Mouse (Mus musculus) ovary, postnatal 10 days (tissue): Measurements from ENCODE around the gene Ttc25.
"Not testable (repeated sequence)": the region's sequence is repeated elsewhere in the genome, so short reads cannot be mapped to it uniquely, and the experiment has no call there.

Experiments
- DNase-seq: peaks from one replicate; pipeline ENCODE4 v3.0.0; 2022; ENCODE audit warnings: low spot score

Gene Ttc25

GRCm38 (mm10) chr11:100528375-100529165 lies 16.8 kb upstream of the Ttc25 start:
- no peak for DNase-seq

- no peak for DNase-seq
These were observed 11.5 kb upstream of the Ttc25 start for GRCm38 (mm10) chr11:100533871-100534270.

- not testable (repeated sequence) for DNase-seq
These were observed 11.0 kb upstream of the Ttc25 start for GRCm38 (mm10) chr11:100534411-100534810.

- not testable (repeated sequence) for DNase-seq
These were observed 10.6 kb upstream of the Ttc25 start for GRCm38 (mm10) chr11:100534821-100535220.

GRCm38 (mm10) chr11:100535996-100536395 lies 9.4 kb upstream of the Ttc25 start:
- DNase-seq, result no peak

GRCm38 (mm10) chr11:100536466-100536865 lies 8.9 kb upstream of the Ttc25 start:
- DNase-seq, result no peak

GRCm38 (mm10) chr11:100540966-100541365 lies 4.4 kb upstream of the Ttc25 start:
- no peak for DNase-seq

GRCm38 (mm10) chr11:100541577-100541976 lies 3.8 kb upstream of the Ttc25 start:
- no peak for DNase-seq

GRCm38 (mm10) chr11:100545746-100546085 lies 309 bp downstream of the Ttc25 start:
- no peak for DNase-seq

- no peak for DNase-seq
These were observed 1.5 kb downstream of the Ttc25 start for GRCm38 (mm10) chr11:100546955-100547354.

GRCm38 (mm10) chr11:100548141-100548540 lies 2.7 kb downstream of the Ttc25 start:
- no peak for DNase-seq

GRCm38 (mm10) chr11:100549466-100549865 lies 4.1 kb downstream of the Ttc25 start:
- no peak for DNase-seq

- no peak for DNase-seq
These were observed 4.7 kb downstream of the Ttc25 start for GRCm38 (mm10) chr11:100550101-100550500.

GRCm38 (mm10) chr11:100552842-100553241 lies 7.4 kb downstream of the Ttc25 start:
- DNase-seq, result no peak

- DNase-seq, result no peak
These were observed 10.2 kb downstream of the Ttc25 start for GRCm38 (mm10) chr11:100555583-100555982.

GRCm38 (mm10) chr11:100557563-100557962 lies 12.2 kb downstream of the Ttc25 start:
- DNase-seq, result no peak

- DNase-seq, result no peak
These were observed 14.1 kb downstream of the Ttc25 start for GRCm38 (mm10) chr11:100559476-100559875.

GRCm38 (mm10) chr11:100561748-100562147 lies 16.3 kb downstream of the Ttc25 start:
- no peak for DNase-seq

GRCm38 (mm10) chr11:100564297-100564696 lies 18.9 kb downstream of the Ttc25 start:
- DNase-seq, result no peak

- no peak for DNase-seq
These were observed 19.3 kb downstream of the Ttc25 start for GRCm38 (mm10) chr11:100564703-100565102.

- no peak for DNase-seq
These were observed 21.8 kb downstream of the Ttc25 start for GRCm38 (mm10) chr11:100567229-100567628.

GRCm38 (mm10) chr11:100567815-100568245 lies 22.4 kb downstream of the Ttc25 start:
- no peak for DNase-seq

- no peak for DNase-seq
These were observed 23.3 kb downstream of the Ttc25 start for GRCm38 (mm10) chr11:100568692-100569091.

GRCm38 (mm10) chr11:100569789-100570188 lies 24.4 kb downstream of the Ttc25 start:
- DNase-seq, result no peak
